Mouse (Mus musculus) liver, embryonic 12.5 days (tissue): ENCODE data around the gene Mrm1. TPM values are rescaled to one million over a fixed set of nuclear protein-coding genes. Genes with fewer than 3 reads are reported as not detected.

ENCODE experiments used
- ATAC-seq: fragments of 200-750 bp; cut with Nextera tagmentation; 2 replicates; pipeline ENCODE4 v1.8.0; 2017; ENCODE audit warnings: moderate number of reproducible peaks, mild to moderate bottlenecking, moderate library complexity
- H3K27ac ChIP-seq: fragments of 300-500 bp; sonication (generic); 2 replicates; pipeline ENCODE4 v1.5.1; 2016; ENCODE audit warnings: mild to moderate bottlenecking
- H3K27me3 ChIP-seq: fragments of 300-500 bp; sonication (generic); replicated peaks from 2 replicates; pipeline ENCODE4 v1.6.1; 2016; ENCODE audit warnings: mild to moderate bottlenecking, moderate library complexity
- H3K36me3 ChIP-seq: fragments of 300-500 bp; sonication (generic); 2 replicates; pipeline ENCODE4 v1.6.1; 2016; ENCODE audit warnings: mild to moderate bottlenecking, moderate library complexity
- H3K4me1 ChIP-seq: fragments of 300-500 bp; sonication (generic); 2 replicates; pipeline ENCODE4 v1.6.1; 2016
- H3K4me2 ChIP-seq: fragments of 300-500 bp; sonication (generic); 2 replicates; pipeline ENCODE4 v1.6.1; 2016; ENCODE audit warnings: mild to moderate bottlenecking, moderate library complexity
- H3K4me3 ChIP-seq: fragments of 300-500 bp; sonication (generic); 2 replicates; pipeline ENCODE4 v1.5.1; 2016; ENCODE audit warnings: mild to moderate bottlenecking, moderate library complexity
- H3K9ac ChIP-seq: fragments of 300-500 bp; sonication (generic); 2 replicates; pipeline ENCODE4 v1.6.1; 2016; ENCODE audit warnings: mild to moderate bottlenecking, moderate library complexity
- H3K9me3 ChIP-seq: fragments of 300-500 bp; sonication (generic); replicated peaks from 2 replicates; pipeline ENCODE4 v1.6.1; 2016; ENCODE audit warnings: mild to moderate bottlenecking, moderate library complexity
- WGBS: fragments of 180-500 bp; shearing (Covaris S2); methylation state at CpG from one replicate; pipeline ENCODE4 v1.1.7; 2016; ENCODE audit not compliant: insufficient replicate concordance; 5-methylcytosine and 5-hydroxymethylcytosine counted together
- polyA plus RNA-seq: library from polyadenylated mRNA; unstranded; fragments of >200 nt; fragmentation: Nextera tagmentation; extraction: Ambion mirVana; gene quantifications from 2 replicates; pipeline ENCODE4 v1.2.1, GENCODE M21; 2016

Mrm1 gene
- polyA plus RNA-seq, 1 experiment from 2014 or later: 18.6 TPM

GRCm38 (mm10) chr11:84797026-84797425 lies 22.3 kb downstream of the Mrm1 start:
- Histone ChIP-seq H3K27ac (no peak overlapping the region), H3K4me3 (no peak overlapping the region), H3K36me3 (no peaks in the 10 kb centered on the region), H3K4me1 (no peaks in the 10 kb centered on the region), H3K9me3 (no peaks in the 10 kb centered on the region), H3K27me3 (peaks cover 57% of the 10 kb centered on the region), H3K4me2 (no peak overlapping the region), H3K9ac (no peak overlapping the region)
- ATAC-seq: no peak
- 44% methylated on average over 10 of the region's 10 CpGs for WGBS

- no peak for ATAC-seq
- peaks cover 65% of the 10 kb centered on the region for H3K27me3 ChIP-seq
- H3K4me2 ChIP-seq: no peak overlapping the region
- H3K9me3 ChIP-seq: no peaks in the 10 kb centered on the region
- WGBS: 10% methylated on average over 17 of the region's 17 CpGs
- no peaks in the 10 kb centered on the region for H3K4me1 ChIP-seq
- H3K27ac ChIP-seq: no peak overlapping the region
- no peaks in the 10 kb centered on the region for H3K36me3 ChIP-seq
- H3K4me3 ChIP-seq: no peak overlapping the region
- H3K9ac ChIP-seq: no peak overlapping the region
These were observed 24.7 kb downstream of the Mrm1 start for GRCm38 (mm10) chr11:84794496-84795113.

- no peaks in the 10 kb centered on the region for H3K9me3 ChIP-seq
- H3K4me1 ChIP-seq: no peaks in the 10 kb centered on the region
- H3K4me3 ChIP-seq: no peak overlapping the region
- peaks cover 75% of the 10 kb centered on the region for H3K27me3 ChIP-seq
- no peak overlapping the region for H3K4me2 ChIP-seq
- no peak overlapping the region for H3K9ac ChIP-seq
- no peaks in the 10 kb centered on the region for H3K36me3 ChIP-seq
- ATAC-seq: no peak
- H3K27ac ChIP-seq: no peak overlapping the region
These were observed 25.8 kb downstream of the Mrm1 start for GRCm38 (mm10) chr11:84793545-84793944.

- 44% methylated on average over 6 of the region's 6 CpGs for WGBS
- Histone ChIP-seq H3K9me3 (no peaks in the 10 kb centered on the region), H3K27ac (no peak overlapping the region), H3K4me3 (no peak overlapping the region), H3K36me3 (no peaks in the 10 kb centered on the region), H3K4me1 (no peaks in the 10 kb centered on the region), H3K27me3 (peaks cover 60% of the 10 kb centered on the region), H3K9ac (no peak overlapping the region), H3K4me2 (no peak overlapping the region)
- no peak for ATAC-seq
These were observed 28.9 kb downstream of the Mrm1 start for GRCm38 (mm10) chr11:84790383-84790782.

GRCm38 (mm10) chr11:84780143-84780870 lies 39.0 kb downstream of the Mrm1 start:
- H3K9ac ChIP-seq: no peak overlapping the region
- H3K36me3 ChIP-seq: no peaks in the 10 kb centered on the region
- ATAC-seq: no peak
- no peak overlapping the region for H3K4me2 ChIP-seq
- no peaks in the 10 kb centered on the region for H3K9me3 ChIP-seq
- no peaks in the 10 kb centered on the region for H3K4me1 ChIP-seq
- peaks cover 84% of the 10 kb centered on the region for H3K27me3 ChIP-seq
- WGBS: 7% methylated on average over 19 of the region's 19 CpGs
- no peak overlapping the region for H3K27ac ChIP-seq
- no peak overlapping the region for H3K4me3 ChIP-seq

- H3K36me3 ChIP-seq: no peaks in the 10 kb centered on the region
- H3K4me1 ChIP-seq: no peaks in the 10 kb centered on the region
- WGBS: 9% methylated on average over 4 of the region's 4 CpGs
- no peak overlapping the region for H3K27ac ChIP-seq
- no peaks in the 10 kb centered on the region for H3K9me3 ChIP-seq
- H3K4me3 ChIP-seq: no peak overlapping the region
- peaks cover 68% of the 10 kb centered on the region for H3K27me3 ChIP-seq
- H3K4me2 ChIP-seq: no peak overlapping the region
- H3K9ac ChIP-seq: no peak overlapping the region
- ATAC-seq: no peak
These were observed 43.8 kb downstream of the Mrm1 start for GRCm38 (mm10) chr11:84775560-84775959.

- H3K4me2 ChIP-seq: no peak overlapping the region
- no peaks in the 10 kb centered on the region for H3K36me3 ChIP-seq
- no peaks in the 10 kb centered on the region for H3K4me1 ChIP-seq
- no peak overlapping the region for H3K4me3 ChIP-seq
- ATAC-seq: no peak
- H3K9ac ChIP-seq: no peak overlapping the region
- no peaks in the 10 kb centered on the region for H3K9me3 ChIP-seq
- no peak overlapping the region for H3K27ac ChIP-seq
- peaks cover 65% of the 10 kb centered on the region for H3K27me3 ChIP-seq
- 57% methylated on average over 13 of the region's 13 CpGs for whole genome bisulfite sequencing
These were observed 44.3 kb downstream of the Mrm1 start for GRCm38 (mm10) chr11:84774870-84775514.

GRCm38 (mm10) chr11:84767898-84768297 lies 51.4 kb downstream of the Mrm1 start:
- Histone ChIP-seq H3K36me3 (no peaks in the 10 kb centered on the region), H3K27ac (no peak overlapping the region), H3K27me3 (peaks cover 70% of the 10 kb centered on the region), H3K9me3 (no peaks in the 10 kb centered on the region), H3K4me3 (no peak overlapping the region), H3K4me2 (no peak overlapping the region), H3K4me1 (0 out of 2 replicates have a peak, but pooled peaks cover 6% of the 10 kb centered on the region), H3K9ac (no peak overlapping the region)
- 56% methylated on average over 6 of the region's 6 CpGs for WGBS
- ATAC-seq: no peak

- ATAC-seq: no peak
- Histone ChIP-seq H3K27me3 (peaks cover 83% of the 10 kb centered on the region), H3K9me3 (no peaks in the 10 kb centered on the region), H3K4me2 (no peak overlapping the region), H3K36me3 (no peaks in the 10 kb centered on the region), H3K4me3 (no peak overlapping the region), H3K4me1 (0 out of 2 replicates have a peak, but pooled peaks cover 6% of the 10 kb centered on the region), H3K27ac (no peak overlapping the region), H3K9ac (no peak overlapping the region)
- 20% methylated on average over 5 of the region's 5 CpGs for WGBS
These were observed 54.2 kb downstream of the Mrm1 start for GRCm38 (mm10) chr11:84765125-84765524.

- H3K4me2 ChIP-seq: no peak overlapping the region
- no peaks in the 10 kb centered on the region for H3K36me3 ChIP-seq
- ATAC-seq: no peak
- 0 out of 2 replicates have a peak, but pooled peaks cover 6% of the 10 kb centered on the region for H3K4me1 ChIP-seq
- no peaks in the 10 kb centered on the region for H3K9me3 ChIP-seq
- H3K27ac ChIP-seq: no peak overlapping the region
- WGBS: 8% methylated on average over 21 of the region's 21 CpGs
- H3K27me3 ChIP-seq: peaks cover 88% of the 10 kb centered on the region
- no peak overlapping the region for H3K4me3 ChIP-seq
- H3K9ac ChIP-seq: no peak overlapping the region
These were observed 54.8 kb downstream of the Mrm1 start for GRCm38 (mm10) chr11:84764527-84764961.

- Histone ChIP-seq H3K4me1 (0 out of 2 replicates have a peak, but pooled peaks cover 6% of the 10 kb centered on the region), H3K9ac (no peak overlapping the region), H3K36me3 (no peaks in the 10 kb centered on the region), H3K4me3 (no peak overlapping the region), H3K27ac (no peak overlapping the region), H3K9me3 (no peaks in the 10 kb centered on the region), H3K27me3 (peaks cover 92% of the 10 kb centered on the region), H3K4me2 (no peak overlapping the region)
- 35% methylated on average over 7 of the region's 8 CpGs for WGBS
- ATAC-seq: no peak
These were observed 55.2 kb downstream of the Mrm1 start for GRCm38 (mm10) chr11:84764116-84764515.
